Mouse (Mus musculus): ENCODE data around the gene Endov. TPM values are rescaled to one million over a fixed set of nuclear protein-coding genes. Genes with fewer than 3 reads are reported as not detected.

Endov gene
- total and polyA plus RNA-seq, 2 experiments from 2014 or later, result 16.9 to 42.8 TPM

- no peak for DNase-seq
- 0 out of 2 replicates have a peak, but pooled peaks have one; percentile 23 for ATAC-seq
Measured at GRCm38 (mm10) chr11:119545741-119546495, 54.8 kb downstream of the Endov start.

DNA sequence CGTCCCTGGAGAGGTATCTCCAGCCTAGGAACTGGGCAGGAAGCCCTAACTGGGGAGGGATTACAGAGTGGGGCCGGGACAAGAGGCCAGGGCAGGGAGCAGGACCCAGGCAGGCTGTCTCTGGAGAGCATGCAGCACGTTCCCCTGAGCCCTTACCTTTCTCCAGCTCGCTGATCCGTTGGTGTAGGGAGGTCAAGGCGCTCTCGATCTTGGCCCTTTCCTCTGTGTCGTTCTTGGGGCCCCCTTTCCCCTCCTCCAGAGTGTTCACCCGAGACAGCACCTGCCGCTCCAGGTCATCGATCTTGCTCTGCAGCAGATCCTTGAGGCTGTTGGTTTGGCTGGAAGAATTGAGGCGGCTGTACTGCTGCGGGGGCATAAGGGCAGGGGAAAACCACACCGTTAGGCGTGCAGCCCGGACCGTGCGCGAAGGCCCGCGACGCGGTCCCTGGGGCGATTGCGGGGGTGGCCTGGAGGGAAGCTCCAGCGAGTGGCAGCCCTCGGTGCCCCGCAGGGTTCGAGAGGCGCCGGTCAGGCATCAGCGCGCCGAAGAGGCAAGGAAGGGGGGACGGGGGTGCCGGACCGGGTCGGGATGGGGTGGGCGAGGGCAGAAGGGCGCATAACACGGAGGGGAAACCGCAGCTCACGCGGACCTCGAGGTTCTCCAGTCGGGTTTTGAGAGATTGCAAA is 55.5 kb downstream of the Endov start:
- peaks cover 26% of the 10 kb centered on the region for H3K4me1 ChIP-seq (ENCODE audit: insufficient read depth)
- 2% methylated on average over 45 of the region's 46 CpGs for WGBS

More at GRCm38 (mm10) chr11:119545741-119546495, 54.8 kb downstream of the Endov start:
- Histone ChIP-seq H3K27me3 (ENCODE audit: insufficient read depth, low read length) (peaks cover 9% of the 10 kb centered on the region; the same call in 1 of the 2 replicates), H3K4me3 (ENCODE audit: low read depth, low read length) (peak overlapping the region; percentile 65), H3K4me1 (ENCODE audit: insufficient read depth) (peaks cover 26% of the 10 kb centered on the region), H3K9ac (peak overlapping the region; percentile 69; the same call in 1 of the 2 replicates), H3K36me3 (ENCODE audit: insufficient read depth) (no peaks in the 10 kb centered on the region), H3K4me2 (ENCODE audit: low read depth) (peak overlapping the region; percentile 99), H3K27ac (ENCODE audit: low read depth, low read length) (no peak overlapping the region), H3K9me3 (ENCODE audit: low read length) (no peaks in the 10 kb centered on the region)
- TF ChIP-seq CTCF (IDR thresholded peaks at IDR 0.05; ENCODE audit: low read depth), result peak; percentile 64
- 7% methylated on average over 10 of the region's 10 CpGs for WGBS

GRCm38 (mm10) chr11:119547183-119547921 is 56.2 kb downstream of the Endov start, which contains the start of gene Nptx1:
Gene Nptx1 (minus strand): TSS chr11:119547753.
- DNase-seq (peak; percentile 81), ATAC-seq (peak; percentile 71)
- H3K27ac ChIP-seq (ENCODE audit: low read depth, low read length), result peak within 1 kb of the TSS; percentile 15; the same call in 1 of the 2 replicates
- 2% methylated on average over 83 of the region's 90 CpGs for WGBS
- peaks cover 26% of the 10 kb centered on the region for H3K4me1 ChIP-seq (ENCODE audit: insufficient read depth)
- H3K9me3 ChIP-seq (ENCODE audit: low read length), result no peaks in the 10 kb centered on the region
- H3K36me3 ChIP-seq (ENCODE audit: insufficient read depth), result no peaks in the 10 kb centered on the region
- H3K4me3 ChIP-seq (ENCODE audit: low read depth, low read length), result peak within 1 kb of the TSS; percentile 65
- H3K9ac ChIP-seq, result peak within 1 kb of the TSS; percentile 69
- H3K4me2 ChIP-seq (ENCODE audit: low read depth), result peak within 1 kb of the TSS; percentile 99
- no peak for TF ChIP-seq CTCF (IDR thresholded peaks at IDR 0.05; ENCODE audit: low read depth)
- peaks cover 9% of the 10 kb centered on the region; the same call in 1 of the 2 replicates for H3K27me3 ChIP-seq (ENCODE audit: insufficient read depth, low read length)

More for the DNA sequence above, 55.5 kb downstream of the Endov start:
- no peak overlapping the region for H3K27ac ChIP-seq (ENCODE audit: low read depth, low read length)
- peak overlapping the region; percentile 99 for H3K4me2 ChIP-seq (ENCODE audit: low read depth)
- no peak for TF ChIP-seq CTCF (IDR thresholded peaks at IDR 0.05; ENCODE audit: low read depth)
- H3K9ac ChIP-seq, result peak overlapping the region; percentile 69
- peak overlapping the region; percentile 65 for H3K4me3 ChIP-seq (ENCODE audit: low read depth, low read length)
- H3K9me3 ChIP-seq (ENCODE audit: low read length), result no peaks in the 10 kb centered on the region
- ATAC-seq (no peak), DNase-seq (no peak)
- no peaks in the 10 kb centered on the region for H3K36me3 ChIP-seq (ENCODE audit: insufficient read depth)
- H3K27me3 ChIP-seq (ENCODE audit: insufficient read depth, low read length), result peaks cover 9% of the 10 kb centered on the region; the same call in 1 of the 2 replicates

- 2% methylated on average over 39 of the region's 39 CpGs for WGBS
Measured at GRCm38 (mm10) chr11:119547951-119548591, 56.9 kb downstream of the Endov start.

DNA sequence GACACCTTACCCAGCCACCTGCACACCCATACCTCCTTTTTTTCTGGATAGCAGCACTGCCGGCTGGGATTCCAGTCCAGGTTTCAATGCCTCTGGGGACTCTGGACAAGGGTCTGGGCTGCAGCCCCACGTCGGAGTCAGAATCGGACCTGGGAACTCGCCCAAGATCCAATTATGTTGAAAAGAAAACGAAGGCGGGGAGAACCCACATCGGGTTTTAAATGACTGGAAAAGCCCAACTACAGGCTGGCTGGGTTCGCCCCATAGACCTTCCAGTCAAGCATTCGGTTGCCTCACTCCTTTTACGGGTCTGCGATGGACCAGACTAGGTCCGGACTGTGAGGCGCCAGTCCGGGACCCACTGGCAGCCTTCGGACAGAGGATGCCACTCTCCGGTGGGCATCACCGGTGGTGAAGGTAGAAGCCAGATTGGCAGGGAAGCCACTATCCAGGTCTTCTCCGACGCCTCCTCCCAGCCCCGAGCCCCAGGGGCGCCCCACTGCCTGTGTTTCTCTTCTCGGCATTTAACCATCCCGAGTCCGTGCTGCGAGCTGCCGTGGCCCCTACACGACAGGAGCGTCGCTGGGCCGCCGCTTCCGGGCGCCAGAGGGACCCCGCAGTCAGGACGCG is 57.7 kb downstream of the Endov start:
- under 1% methylated on average over 37 of the region's 37 CpGs for WGBS
- TF ChIP-seq CTCF (IDR thresholded peaks at IDR 0.05; ENCODE audit: low read depth), result peak; percentile 32; the same call in 1 of the 2 replicates
- peaks cover 21% of the 10 kb centered on the region for H3K4me1 ChIP-seq (ENCODE audit: insufficient read depth)
- H3K9ac ChIP-seq, result peak overlapping the region; percentile 69
- H3K27me3 ChIP-seq (ENCODE audit: insufficient read depth, low read length), result peaks cover 9% of the 10 kb centered on the region; the same call in 1 of the 2 replicates
- H3K9me3 ChIP-seq (ENCODE audit: low read length), result no peaks in the 10 kb centered on the region
- peak overlapping the region; percentile 99 for H3K4me2 ChIP-seq (ENCODE audit: low read depth)
- DNase-seq (no peak), ATAC-seq (peak; percentile 42)
- H3K27ac ChIP-seq (ENCODE audit: low read depth, low read length), result no peak overlapping the region
- H3K36me3 ChIP-seq (ENCODE audit: insufficient read depth), result no peaks in the 10 kb centered on the region
- peak overlapping the region; percentile 65 for H3K4me3 ChIP-seq (ENCODE audit: low read depth, low read length)

More at GRCm38 (mm10) chr11:119547951-119548591, 56.9 kb downstream of the Endov start:
- H3K4me3 ChIP-seq (ENCODE audit: low read depth, low read length), result peak overlapping the region; percentile 65
- H3K4me1 ChIP-seq (ENCODE audit: insufficient read depth), result peaks cover 21% of the 10 kb centered on the region
- peaks cover 9% of the 10 kb centered on the region; the same call in 1 of the 2 replicates for H3K27me3 ChIP-seq (ENCODE audit: insufficient read depth, low read length)
- no peaks in the 10 kb centered on the region for H3K9me3 ChIP-seq (ENCODE audit: low read length)
- peak overlapping the region; percentile 15; the same call in 1 of the 2 replicates for H3K27ac ChIP-seq (ENCODE audit: low read depth, low read length)
- H3K36me3 ChIP-seq (ENCODE audit: insufficient read depth), result no peaks in the 10 kb centered on the region
- peak overlapping the region; percentile 69 for H3K9ac ChIP-seq
- ATAC-seq, result peak; percentile 25; the same call in 1 of the 2 replicates
- DNase-seq, result peak; percentile 70
- peak overlapping the region; percentile 99 for H3K4me2 ChIP-seq (ENCODE audit: low read depth)
- TF ChIP-seq CTCF (IDR thresholded peaks at IDR 0.05; ENCODE audit: low read depth), result peak; percentile 12; the same call in 1 of the 2 replicates

Measured in forebrain, postnatal 0 days (tissue).